Mouse (Mus musculus) stomach, postnatal 0 days (tissue): Measurements from ENCODE around the gene Bin2. TPM values are rescaled to one million over a fixed set of nuclear protein-coding genes. Genes with fewer than 3 reads are reported as not detected.
A peak's percentile ranks its signal among the peaks of the same experiment; 100 is the strongest.

Experiments
- ATAC-seq: fragments of 200-750 bp; cut with Nextera tagmentation; 2 replicates; pipeline ENCODE4 v1.8.0; 2017; ENCODE audit not compliant: low FRiP score, low TSS enrichment
- DNase-seq: peaks from one replicate; pipeline ENCODE4 v3.0.0-alpha.2; 2016; ENCODE audit warnings: low spot score
- H3K27ac ChIP-seq: fragments of 300-500 bp; sonication (generic); replicated peaks from 2 replicates; pipeline ENCODE4 v1.5.1; 2014; ENCODE audit warnings: mild to moderate bottlenecking, control low read depth
- H3K27me3 ChIP-seq: fragments of 300-500 bp; sonication (generic); 2 replicates; pipeline ENCODE4 v1.6.1; 2014; ENCODE audit warnings: low read length; ENCODE audit not compliant: control insufficient read depth, insufficient read depth
- H3K36me3 ChIP-seq: fragments of 300-500 bp; sonication (generic); 2 replicates; pipeline ENCODE4 v1.6.1; 2014; ENCODE audit warnings: low read length, mixed read lengths; ENCODE audit not compliant: control insufficient read depth, insufficient read depth
- H3K4me1 ChIP-seq: fragments of 300-500 bp; sonication (generic); replicated peaks from 2 replicates; pipeline ENCODE4 v1.6.1; 2014; ENCODE audit warnings: antibody characterized with exemption; ENCODE audit not compliant: control insufficient read depth, insufficient read depth
- H3K4me2 ChIP-seq: fragments of 300-500 bp; sonication (generic); replicated peaks from 2 replicates; pipeline ENCODE4 v1.6.1; 2014; ENCODE audit warnings: low read depth, mild to moderate bottlenecking, control low read depth, moderate library complexity
- H3K4me3 ChIP-seq: fragments of 300-500 bp; sonication (generic); 2 replicates; pipeline ENCODE4 v1.5.1; 2014; ENCODE audit warnings: low read depth, low read length, control low read depth
- H3K9ac ChIP-seq: fragments of 300-500 bp; sonication (generic); 2 replicates; pipeline ENCODE4 v1.6.1; 2014; ENCODE audit warnings: mild to moderate bottlenecking, low read length, control low read depth, mixed read lengths
- H3K9me3 ChIP-seq: fragments of 300-500 bp; sonication (generic); 2 replicates; pipeline ENCODE4 v1.6.1; 2016; ENCODE audit warnings: low read length; ENCODE audit not compliant: control insufficient read depth
- CTCF ChIP-seq: IDR thresholded peaks from 2 replicates; pipeline ENCODE4 v1.5.1; 2016; ENCODE audit warnings: antibody characterized with exemption, low read depth, mild to moderate bottlenecking, moderate library complexity
- EP300 ChIP-seq: optimal IDR thresholded peaks from 2 replicates; pipeline ENCODE3; 2016; ENCODE audit warnings: antibody characterized with exemption
- WGBS: fragments of 180-500 bp; shearing (Covaris S2); extraction: QIAGEN DNeasy Blood & Tissue Kit; methylation state at CpG from one replicate; pipeline ENCODE4 v1.1.7; 2014; 5-methylcytosine and 5-hydroxymethylcytosine counted together
- polyA plus RNA-seq: library from polyadenylated mRNA; unstranded; fragments of >200 nt; fragmentation: Nextera tagmentation; extraction: Ambion mirVana; gene quantifications from 2 replicates; pipeline ENCODE4 v1.2.1, GENCODE M21; 2015

The Bin2 gene
- polyA plus RNA-seq, 1 experiment from 2014 or later = 1.3 TPM

- Histone ChIP-seq H3K36me3 (no peaks in the 10 kb centered on the region), H3K4me3 (no peak overlapping the region), H3K27me3 (no peaks in the 10 kb centered on the region), H3K4me2 (no peak overlapping the region), H3K9me3 (no peaks in the 10 kb centered on the region), H3K4me1 (no peaks in the 10 kb centered on the region), H3K9ac (no peak overlapping the region), H3K27ac (no peak overlapping the region)
- WGBS = 47% methylated on average over 7 of the region's 7 CpGs
- TF ChIP-seq CTCF (no peak), EP300 (no peak)
- DNase-seq = no peak
- ATAC-seq = no peak
These were observed 12.4 kb upstream of the Bin2 start for GRCm38 (mm10) chr15:100681770-100682169.

DNA sequence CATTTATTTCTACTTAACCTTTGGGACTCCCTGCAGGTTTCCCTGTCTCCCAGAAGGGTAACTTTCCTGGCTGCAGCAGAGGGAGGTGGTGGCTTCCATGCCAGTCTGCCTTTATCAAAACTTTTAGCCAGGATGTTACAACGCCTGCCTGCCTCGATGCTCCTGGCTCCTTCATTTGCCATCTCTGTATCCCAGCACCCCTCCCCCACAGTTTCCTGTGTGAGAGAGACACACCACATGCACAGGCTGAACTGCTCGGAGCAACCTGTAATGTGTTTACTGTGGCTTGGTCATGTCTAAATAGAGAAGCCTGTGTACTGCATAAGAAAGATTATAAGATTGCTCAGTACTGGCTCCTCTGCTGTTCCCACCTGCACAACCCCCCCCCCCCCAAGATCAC is 11.0 kb upstream of the Bin2 start:
- Histone ChIP-seq H3K4me3 (no peak overlapping the region), H3K9ac (no peak overlapping the region), H3K4me2 (no peak overlapping the region), H3K27me3 (no peaks in the 10 kb centered on the region), H3K27ac (no peak overlapping the region), H3K9me3 (no peaks in the 10 kb centered on the region), H3K4me1 (no peaks in the 10 kb centered on the region), H3K36me3 (no peaks in the 10 kb centered on the region)
- WGBS = 43% methylated on average over 3 of the region's 3 CpGs
- no peak for ATAC-seq
- DNase-seq = no peak
- TF ChIP-seq EP300 (no peak), CTCF (no peak)

- DNase-seq (peak; percentile 55), ATAC-seq (no peak)
- Histone ChIP-seq H3K4me1 (no peaks in the 10 kb centered on the region), H3K9ac (no peak overlapping the region), H3K4me2 (no peak overlapping the region), H3K4me3 (no peak overlapping the region), H3K36me3 (no peaks in the 10 kb centered on the region), H3K27ac (0 out of 2 replicates have a peak overlapping the region, but pooled peaks have one; percentile 2), H3K27me3 (no peaks in the 10 kb centered on the region), H3K9me3 (no peaks in the 10 kb centered on the region)
- TF ChIP-seq CTCF (no peak), EP300 (no peak)
- 55% methylated on average over 14 of the region's 14 CpGs for WGBS
These were observed 9.7 kb upstream of the Bin2 start for GRCm38 (mm10) chr15:100679005-100679404.

DNA sequence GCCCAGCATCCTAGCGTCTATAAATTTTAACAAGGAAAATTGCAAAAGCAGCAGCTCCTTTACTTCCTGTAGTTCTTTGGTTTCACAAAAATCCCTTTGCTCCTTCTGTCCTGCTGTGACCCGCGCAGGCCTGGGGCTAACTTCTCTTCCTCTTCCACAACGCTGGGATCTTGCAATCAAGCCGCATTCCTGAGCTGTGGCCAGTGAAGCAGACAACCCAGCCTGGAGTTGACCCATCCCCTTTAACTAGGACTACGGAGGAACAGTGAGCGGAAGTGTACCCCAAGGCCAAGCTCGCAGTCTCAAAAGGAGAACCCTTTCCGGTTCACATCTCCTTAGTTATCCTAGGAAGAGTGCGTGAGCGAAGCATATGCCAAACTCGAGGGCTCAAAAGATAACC is 9.2 kb upstream of the Bin2 start:
- H3K27me3 ChIP-seq = no peaks in the 10 kb centered on the region
- no peaks in the 10 kb centered on the region for H3K4me1 ChIP-seq
- DNase-seq (peak; percentile 14), ATAC-seq (no peak)
- H3K9ac ChIP-seq = no peak overlapping the region
- no peaks in the 10 kb centered on the region for H3K36me3 ChIP-seq
- no peak overlapping the region for H3K27ac ChIP-seq
- 77% methylated on average over 12 of the region's 12 CpGs for WGBS
- no peak overlapping the region for H3K4me3 ChIP-seq
- no peak overlapping the region for H3K4me2 ChIP-seq
- H3K9me3 ChIP-seq = no peaks in the 10 kb centered on the region
- no peak for TF ChIP-seq EP300
- TF ChIP-seq CTCF = no peak

- WGBS = 82% methylated on average over 8 of the region's 8 CpGs
- TF ChIP-seq EP300 (no peak), CTCF (no peak)
These were observed 8.3 kb upstream of the Bin2 start for GRCm38 (mm10) chr15:100677675-100678074.

DNA sequence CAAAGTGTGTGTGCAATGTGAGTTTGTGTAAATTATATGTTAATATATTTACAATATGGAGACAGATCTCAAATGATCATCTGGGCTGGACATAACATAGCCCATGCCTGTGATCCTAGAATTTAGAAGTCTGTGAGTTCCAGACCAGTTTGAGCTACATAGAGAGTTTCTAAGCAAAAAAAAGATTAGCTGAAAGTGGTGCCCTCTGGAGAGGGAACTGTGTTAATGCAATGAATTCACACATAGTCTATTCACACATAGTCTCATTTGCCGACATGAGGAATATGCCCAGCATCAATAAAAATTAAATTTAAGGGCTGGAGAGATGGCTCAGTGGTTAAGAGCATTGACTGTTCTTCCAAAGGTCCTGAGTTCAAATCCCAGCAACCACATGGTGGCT is 7.2 kb upstream of the Bin2 start:
- H3K9ac ChIP-seq = no peak overlapping the region
- H3K27me3 ChIP-seq = no peaks in the 10 kb centered on the region
- 84% methylated on average over 1 of the region's 1 CpGs for WGBS
- H3K27ac ChIP-seq = no peak overlapping the region
- ATAC-seq = no peak
- H3K36me3 ChIP-seq = no peaks in the 10 kb centered on the region
- H3K4me2 ChIP-seq = no peak overlapping the region
- TF ChIP-seq CTCF (peak; percentile 46), EP300 (no peak)
- no peak for DNase-seq
- no peak overlapping the region for H3K4me3 ChIP-seq
- no peaks in the 10 kb centered on the region for H3K4me1 ChIP-seq
- no peaks in the 10 kb centered on the region for H3K9me3 ChIP-seq

More at GRCm38 (mm10) chr15:100677675-100678074, 8.3 kb upstream of the Bin2 start:
- H3K27ac ChIP-seq = no peak overlapping the region
- H3K4me2 ChIP-seq = no peak overlapping the region
- H3K9me3 ChIP-seq = no peaks in the 10 kb centered on the region
- H3K36me3 ChIP-seq = no peaks in the 10 kb centered on the region
- ATAC-seq (no peak), DNase-seq (no peak)
- no peaks in the 10 kb centered on the region for H3K4me1 ChIP-seq
- no peak overlapping the region for H3K9ac ChIP-seq
- H3K27me3 ChIP-seq = no peaks in the 10 kb centered on the region
- H3K4me3 ChIP-seq = no peak overlapping the region
